Mouse (Mus musculus): ENCODE data around the gene Prkcb. TPM values are rescaled to one million over a fixed set of nuclear protein-coding genes. Genes with fewer than 3 reads are reported as not detected.

Gene Prkcb
- polyA plus RNA-seq, 1 experiment: 0.83 TPM

- H3K4me3 ChIP-seq (replicated peaks): no peak overlapping the region
Observed at GRCm38 (mm10) chr7:122558085-122558811, 269.7 kb downstream of the Prkcb start.

DNA sequence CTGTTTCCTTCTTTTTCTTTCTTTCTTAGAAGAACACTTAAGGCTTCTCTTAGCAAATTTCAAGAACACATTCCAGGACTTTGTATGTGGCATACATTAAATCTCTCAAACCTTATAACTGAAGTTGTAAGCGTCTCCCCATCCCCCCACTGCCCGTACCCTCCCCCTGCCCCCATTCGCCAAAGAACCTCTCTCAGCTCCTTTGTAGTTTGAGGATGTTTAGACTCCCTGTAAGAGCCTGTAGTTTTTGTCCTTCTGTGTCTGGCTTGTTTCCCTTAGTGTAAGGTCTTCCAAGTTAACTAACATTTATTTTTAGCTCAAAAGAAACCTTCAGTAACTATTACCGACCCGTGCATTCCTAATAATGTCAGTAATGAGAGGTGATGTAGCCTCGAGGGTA, 270.4 kb downstream of the Prkcb start:
- H3K4me3 ChIP-seq (replicated peaks): no peak overlapping the region
- H3K36me3 ChIP-seq (replicated peaks; ENCODE audit: low read length): no peaks in the 10 kb centered on the region
- 0 out of 2 replicates have a peak, but pooled peaks cover 4% of the 10 kb centered on the region for H3K9me3 ChIP-seq
- H3K4me1 ChIP-seq: no peaks in the 10 kb centered on the region
- peaks cover 6% of the 10 kb centered on the region for H3K27me3 ChIP-seq (replicated peaks)
- TF ChIP-seq FLI1 (IDR thresholded peaks at IDR 0.05; ENCODE audit: low read length) (no peak), GATA1 (IDR thresholded peaks at IDR 0.05; ENCODE audit: borderline replicate concordance, low read length) (no peak)

More at GRCm38 (mm10) chr7:122558085-122558811, 269.7 kb downstream of the Prkcb start:
- Histone ChIP-seq H3K27me3 (replicated peaks) (peaks cover 6% of the 10 kb centered on the region), H3K4me1 (no peaks in the 10 kb centered on the region), H3K36me3 (replicated peaks; ENCODE audit: low read length) (no peaks in the 10 kb centered on the region), H3K9me3 (0 out of 2 replicates have a peak, but pooled peaks cover 4% of the 10 kb centered on the region)
- TF ChIP-seq GATA1 (IDR thresholded peaks at IDR 0.05; ENCODE audit: borderline replicate concordance, low read length) (no peak), FLI1 (IDR thresholded peaks at IDR 0.05; ENCODE audit: low read length) (no peak)

GRCm38 (mm10) chr7:122562586-122562985, 274.0 kb downstream of the Prkcb start:
- TF ChIP-seq FLI1 (IDR thresholded peaks at IDR 0.05; ENCODE audit: low read length) (no peak), GATA1 (IDR thresholded peaks at IDR 0.05; ENCODE audit: borderline replicate concordance, low read length) (no peak)
- no peaks in the 10 kb centered on the region for H3K4me1 ChIP-seq
- peaks cover 6% of the 10 kb centered on the region for H3K27me3 ChIP-seq (replicated peaks)
- no peak overlapping the region for H3K4me3 ChIP-seq (replicated peaks)
- H3K9me3 ChIP-seq: 0 out of 2 replicates have a peak, but pooled peaks cover 4% of the 10 kb centered on the region
- no peaks in the 10 kb centered on the region for H3K36me3 ChIP-seq (replicated peaks; ENCODE audit: low read length)

GRCm38 (mm10) chr7:122565371-122565770, 276.8 kb downstream of the Prkcb start:
- H3K27me3 ChIP-seq (replicated peaks): peaks cover 2% of the 10 kb centered on the region
- no peaks in the 10 kb centered on the region for H3K4me1 ChIP-seq
- no peaks in the 10 kb centered on the region for H3K36me3 ChIP-seq (replicated peaks; ENCODE audit: low read length)
- H3K9me3 ChIP-seq: 0 out of 2 replicates have a peak, but pooled peaks cover 4% of the 10 kb centered on the region
- H3K4me3 ChIP-seq (replicated peaks): no peak overlapping the region
- no peak for TF ChIP-seq GATA1 (IDR thresholded peaks at IDR 0.05; ENCODE audit: borderline replicate concordance, low read length)
- no peak for TF ChIP-seq FLI1 (IDR thresholded peaks at IDR 0.05; ENCODE audit: low read length)

DNA sequence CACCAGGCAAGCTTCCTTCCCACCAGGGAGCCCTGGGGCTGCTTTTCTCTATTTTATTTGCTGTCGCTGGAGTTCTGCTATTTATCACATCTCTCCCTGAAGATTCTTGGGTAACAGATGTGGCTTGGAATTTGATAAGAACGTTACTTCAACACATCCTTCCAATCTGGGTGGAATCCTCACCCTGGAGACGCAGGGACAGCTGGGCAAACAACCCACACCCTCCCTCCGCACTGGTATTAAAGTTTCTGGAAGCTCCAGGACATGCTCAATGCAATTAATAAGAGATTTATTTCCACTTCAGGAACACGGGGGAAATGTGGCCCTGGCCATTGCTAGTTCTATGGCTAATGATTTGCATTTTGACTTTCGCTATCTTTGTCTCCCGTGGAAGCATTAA, 277.5 kb downstream of the Prkcb start:
- no peak overlapping the region for H3K4me3 ChIP-seq (replicated peaks)
- no peaks in the 10 kb centered on the region for H3K36me3 ChIP-seq (replicated peaks; ENCODE audit: low read length)
- 0 out of 2 replicates have a peak, but pooled peaks cover 4% of the 10 kb centered on the region for H3K9me3 ChIP-seq
- H3K27me3 ChIP-seq (replicated peaks): peaks cover 2% of the 10 kb centered on the region
- TF ChIP-seq GATA1 (IDR thresholded peaks at IDR 0.05; ENCODE audit: borderline replicate concordance, low read length): no peak
- no peak for TF ChIP-seq FLI1 (IDR thresholded peaks at IDR 0.05; ENCODE audit: low read length)
- H3K4me1 ChIP-seq: no peaks in the 10 kb centered on the region

GRCm38 (mm10) chr7:122568787-122569186, 280.2 kb downstream of the Prkcb start:
- Histone ChIP-seq H3K9me3 (no peaks in the 10 kb centered on the region), H3K36me3 (replicated peaks; ENCODE audit: low read length) (no peaks in the 10 kb centered on the region), H3K27me3 (replicated peaks) (no peaks in the 10 kb centered on the region), H3K4me3 (replicated peaks) (no peak overlapping the region), H3K4me1 (0 out of 2 replicates have a peak, but pooled peaks cover 3% of the 10 kb centered on the region)
- TF ChIP-seq GATA1 (IDR thresholded peaks at IDR 0.05; ENCODE audit: borderline replicate concordance, low read length) (no peak), FLI1 (IDR thresholded peaks at IDR 0.05; ENCODE audit: low read length) (no peak)

- H3K36me3 ChIP-seq (replicated peaks; ENCODE audit: low read length): no peaks in the 10 kb centered on the region
- H3K27me3 ChIP-seq (replicated peaks): no peaks in the 10 kb centered on the region
- no peaks in the 10 kb centered on the region for H3K9me3 ChIP-seq
- no peak overlapping the region for H3K4me3 ChIP-seq (replicated peaks)
- TF ChIP-seq FLI1 (IDR thresholded peaks at IDR 0.05; ENCODE audit: low read length): no peak
- TF ChIP-seq GATA1 (IDR thresholded peaks at IDR 0.05; ENCODE audit: borderline replicate concordance, low read length): no peak
- 0 out of 2 replicates have a peak, but pooled peaks cover 3% of the 10 kb centered on the region for H3K4me1 ChIP-seq
Observed at GRCm38 (mm10) chr7:122570407-122570806, 281.9 kb downstream of the Prkcb start.

- Histone ChIP-seq H3K27me3 (replicated peaks) (no peaks in the 10 kb centered on the region), H3K4me3 (replicated peaks) (no peak overlapping the region), H3K9me3 (no peaks in the 10 kb centered on the region), H3K36me3 (replicated peaks; ENCODE audit: low read length) (no peaks in the 10 kb centered on the region), H3K4me1 (0 out of 2 replicates have a peak, but pooled peaks cover 3% of the 10 kb centered on the region)
- TF ChIP-seq FLI1 (IDR thresholded peaks at IDR 0.05; ENCODE audit: low read length): no peak
- no peak for TF ChIP-seq GATA1 (IDR thresholded peaks at IDR 0.05; ENCODE audit: borderline replicate concordance, low read length)
Observed at GRCm38 (mm10) chr7:122573101-122573635, 284.6 kb downstream of the Prkcb start.

DNA sequence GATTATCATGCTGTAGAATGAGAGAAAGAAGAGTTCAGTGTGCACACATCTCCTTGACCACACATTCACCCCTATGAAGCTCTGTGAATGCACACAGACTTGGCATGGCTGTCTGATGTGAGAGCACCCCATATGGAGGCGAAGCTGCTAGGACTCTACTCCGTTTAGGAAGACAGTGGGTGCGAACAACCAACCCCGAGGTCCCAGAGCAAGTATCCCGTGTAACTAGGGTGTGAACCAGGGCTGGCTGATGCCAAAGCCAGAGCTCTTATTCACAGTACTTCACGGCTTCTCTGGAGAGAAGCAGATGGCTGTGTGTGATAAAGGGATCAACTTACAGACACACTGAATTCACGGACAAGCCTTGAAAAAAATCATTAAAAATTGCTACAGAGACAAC, 285.9 kb downstream of the Prkcb start:
- Histone ChIP-seq H3K4me1 (0 out of 2 replicates have a peak, but pooled peaks cover 3% of the 10 kb centered on the region), H3K4me3 (replicated peaks) (no peak overlapping the region), H3K9me3 (no peaks in the 10 kb centered on the region), H3K36me3 (replicated peaks; ENCODE audit: low read length) (no peaks in the 10 kb centered on the region), H3K27me3 (replicated peaks) (no peaks in the 10 kb centered on the region)
- TF ChIP-seq FLI1 (IDR thresholded peaks at IDR 0.05; ENCODE audit: low read length): no peak
- TF ChIP-seq GATA1 (IDR thresholded peaks at IDR 0.05; ENCODE audit: borderline replicate concordance, low read length): no peak

- 0 out of 2 replicates have a peak, but pooled peaks cover 3% of the 10 kb centered on the region for H3K4me1 ChIP-seq
- TF ChIP-seq GATA1 (IDR thresholded peaks at IDR 0.05; ENCODE audit: borderline replicate concordance, low read length) (no peak), FLI1 (IDR thresholded peaks at IDR 0.05; ENCODE audit: low read length) (no peak)
- H3K4me3 ChIP-seq (replicated peaks): no peak overlapping the region
- H3K27me3 ChIP-seq (replicated peaks): no peaks in the 10 kb centered on the region
- H3K9me3 ChIP-seq: no peaks in the 10 kb centered on the region
- no peaks in the 10 kb centered on the region for H3K36me3 ChIP-seq (replicated peaks; ENCODE audit: low read length)
Observed at GRCm38 (mm10) chr7:122575056-122575455, 286.5 kb downstream of the Prkcb start.

Measured in megakaryocyte, embryonic 14.5 days (primary cell).